Mouse (Mus musculus): ENCODE measurements around the gene Gm14399.
"Not testable (repeated sequence)": the region's sequence is repeated elsewhere in the genome, so short reads cannot be mapped to it uniquely, and the experiment has no call there.

The Gm14399 gene

DNA sequence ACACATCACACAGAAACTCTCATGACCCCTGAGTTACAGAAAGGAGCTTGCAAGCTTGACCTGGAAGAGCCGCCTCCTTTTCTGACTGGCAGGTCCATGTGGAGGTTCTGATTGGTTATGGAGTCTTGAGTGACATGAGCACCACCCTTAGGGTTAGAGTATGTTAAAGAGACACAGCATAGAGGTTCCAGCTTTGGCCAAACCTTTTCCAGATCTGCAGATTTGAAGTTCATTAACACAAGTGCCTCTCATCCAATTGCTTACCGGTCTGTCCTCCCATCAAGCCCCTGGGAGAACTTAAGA is at the start of gene Gm14399:
Gene Gm14399, minus strand, starts transcription at position 20 of the 303 bp plus-strand sequence.
- CTCF ChIA-PET = not testable (repeated sequence)

DNA sequence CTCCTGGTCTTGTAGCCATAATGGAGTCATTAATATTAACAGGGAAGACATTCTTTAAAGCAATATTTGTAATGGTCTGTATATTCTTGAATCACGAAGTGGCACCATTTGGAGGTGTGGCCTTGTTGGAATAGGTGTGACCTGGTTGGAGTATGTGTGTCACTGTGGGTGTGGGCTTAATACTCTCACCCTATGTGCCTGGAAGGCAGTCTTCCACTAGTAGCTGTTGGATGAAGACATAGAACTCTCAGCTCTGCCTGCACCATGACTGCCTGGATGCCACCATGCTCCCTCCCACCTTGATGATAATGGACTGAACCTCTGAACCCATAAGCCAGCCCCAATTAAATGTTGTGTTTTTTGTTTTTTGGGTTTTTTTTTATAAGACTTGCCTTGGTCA is 37.2 kb upstream of the Gm14399 start:
- CTCF ChIA-PET = not testable (repeated sequence)

GRCm38 (mm10) chr2:175176312-175176711 is 34.5 kb upstream of the Gm14399 start:
- CTCF ChIA-PET = no interaction called here

DNA sequence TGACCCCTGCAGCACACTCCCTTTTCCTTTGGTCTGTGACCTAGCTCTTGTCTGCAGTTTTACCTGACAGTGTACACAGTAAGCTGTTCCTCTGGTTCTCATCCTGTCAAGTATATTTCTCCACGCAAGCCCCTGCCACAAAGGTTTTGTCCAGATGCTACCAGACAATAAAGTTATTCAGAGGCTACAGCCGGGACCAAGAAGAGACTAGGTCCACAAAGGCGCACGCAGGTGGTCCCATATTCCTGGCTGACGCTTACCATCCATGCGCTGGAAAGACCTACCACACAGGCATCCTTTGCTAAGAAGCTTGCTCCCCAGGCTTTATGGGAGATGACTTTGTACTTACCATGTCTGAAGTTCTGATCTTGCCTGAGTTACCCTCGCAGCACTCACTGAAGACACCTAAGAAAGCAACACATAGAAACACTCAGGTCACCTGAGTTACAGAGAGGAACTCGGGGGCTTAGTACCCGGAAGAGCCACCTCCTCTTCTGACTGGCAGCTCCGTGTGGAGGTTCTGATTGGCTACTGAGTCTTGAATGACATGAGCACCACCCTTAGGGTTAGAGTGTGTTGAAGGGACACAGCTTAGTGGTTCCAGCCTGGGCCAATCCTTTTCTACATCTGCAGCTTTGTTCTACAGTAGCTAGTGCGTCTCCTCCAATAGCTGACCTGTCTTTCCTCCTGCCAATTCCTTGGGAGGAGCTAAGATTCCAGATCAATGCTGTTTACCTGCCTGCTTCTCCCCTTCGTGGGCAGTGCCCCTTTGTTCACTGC is 33.8 kb upstream of the Gm14399 start, which contains the start of gene Gm14443:
Gene Gm14443, minus strand, starts transcription at position 471 of the 780 bp plus-strand sequence.
- CTCF ChIA-PET = not testable (repeated sequence)

DNA sequence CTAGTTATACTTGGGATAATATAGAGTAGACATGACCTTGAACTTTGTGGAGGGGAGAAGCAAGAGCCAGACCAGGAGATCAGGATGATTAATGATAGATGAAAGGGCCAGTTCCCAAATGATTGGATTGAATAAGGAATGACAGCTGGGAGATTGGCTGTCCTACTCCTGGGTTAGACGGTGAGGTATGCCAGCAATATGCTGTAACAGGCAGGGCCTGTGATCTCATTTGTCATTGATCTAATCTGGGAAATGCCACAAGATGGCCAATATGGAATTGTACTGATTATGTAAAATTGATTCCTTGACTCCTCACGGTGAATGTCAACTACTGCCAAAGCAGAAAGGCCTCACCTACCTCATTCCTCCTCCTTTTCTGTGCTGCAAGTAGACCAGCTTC is 32.2 kb upstream of the Gm14399 start:
- CTCF ChIA-PET = not testable (repeated sequence)

GRCm38 (mm10) chr2:175172906-175173595 is 31.2 kb upstream of the Gm14399 start:
- CTCF ChIA-PET = not testable (repeated sequence)

DNA sequence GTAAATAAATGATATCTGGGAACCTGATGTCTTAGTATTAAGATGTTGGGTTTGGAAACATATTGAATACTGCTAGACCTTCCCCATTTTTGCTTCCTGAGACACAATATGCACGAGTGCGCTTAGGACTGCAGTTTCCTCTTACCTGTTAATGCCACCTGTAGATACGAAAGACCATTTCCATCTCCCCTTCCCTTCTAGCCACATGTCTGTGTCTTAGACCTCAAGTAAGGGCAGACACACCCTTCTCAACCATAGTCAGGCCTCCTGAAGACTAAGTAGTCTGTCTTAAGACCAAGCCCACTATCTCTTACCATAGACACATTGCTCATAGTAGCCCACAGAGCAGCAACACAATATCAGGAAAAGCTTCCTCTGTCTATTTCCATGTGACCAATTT is 30.3 kb upstream of the Gm14399 start:
- CTCF ChIA-PET = no interaction called here

DNA sequence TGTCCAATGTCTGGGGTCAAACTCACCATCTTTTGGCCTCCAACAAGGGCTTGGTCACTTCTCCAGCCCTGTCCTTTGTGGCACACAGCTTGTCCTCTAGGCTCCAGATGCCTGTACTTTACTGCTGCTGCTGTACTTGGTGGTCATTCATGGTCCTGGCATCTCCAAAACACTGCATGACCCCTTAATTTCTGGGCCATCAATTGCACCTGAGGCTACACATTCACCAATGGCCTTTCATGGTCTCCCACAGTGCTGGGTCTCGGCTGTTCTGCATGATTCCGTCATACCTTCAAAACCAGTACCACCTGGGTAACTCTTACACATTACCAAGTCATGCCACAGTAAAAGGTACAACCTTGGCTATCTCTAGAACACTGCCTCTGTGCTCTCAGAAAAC is 25.1 kb upstream of the Gm14399 start:
- CTCF ChIA-PET = not testable (repeated sequence)

DNA sequence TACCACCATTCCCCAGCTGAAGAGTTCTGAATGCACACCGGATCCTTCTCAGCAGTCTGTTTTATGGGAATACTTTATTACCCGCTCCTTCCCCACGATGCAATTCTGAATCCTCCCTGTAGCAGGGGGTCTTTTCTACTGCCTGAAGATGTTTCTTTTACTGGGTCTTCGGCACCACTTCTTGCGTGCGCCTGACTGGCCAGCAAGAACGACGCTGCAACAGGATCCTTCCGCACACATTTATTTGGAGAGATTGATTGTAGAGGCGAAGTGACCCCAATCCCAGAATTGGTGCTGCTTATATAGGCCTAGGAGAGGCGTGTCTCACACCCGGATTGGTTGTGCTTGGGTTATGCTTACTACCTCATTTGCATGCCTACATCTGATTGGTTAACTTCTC is 23.3 kb upstream of the Gm14399 start:
- CTCF ChIA-PET = not testable (repeated sequence)

DNA sequence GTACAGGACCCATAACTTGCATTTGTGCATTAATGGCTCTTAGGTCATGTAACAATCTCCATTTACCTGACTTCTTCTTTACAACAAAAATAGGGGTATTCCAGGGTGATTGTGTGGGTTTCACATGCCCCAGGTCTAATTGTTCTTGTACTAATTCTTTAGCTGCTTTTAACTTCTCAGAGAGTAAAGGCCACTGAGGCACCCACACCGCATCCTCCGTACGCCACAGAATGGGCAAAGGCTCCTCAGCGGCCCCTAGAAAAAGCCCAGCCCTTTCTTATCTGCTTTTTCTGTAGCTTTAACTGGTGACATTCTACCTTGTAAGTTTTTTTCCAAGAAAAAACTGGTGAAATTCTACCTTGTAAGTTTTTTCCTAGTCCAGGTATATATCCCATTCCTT is 19.6 kb upstream of the Gm14399 start:
- CTCF ChIA-PET = not testable (repeated sequence)

DNA sequence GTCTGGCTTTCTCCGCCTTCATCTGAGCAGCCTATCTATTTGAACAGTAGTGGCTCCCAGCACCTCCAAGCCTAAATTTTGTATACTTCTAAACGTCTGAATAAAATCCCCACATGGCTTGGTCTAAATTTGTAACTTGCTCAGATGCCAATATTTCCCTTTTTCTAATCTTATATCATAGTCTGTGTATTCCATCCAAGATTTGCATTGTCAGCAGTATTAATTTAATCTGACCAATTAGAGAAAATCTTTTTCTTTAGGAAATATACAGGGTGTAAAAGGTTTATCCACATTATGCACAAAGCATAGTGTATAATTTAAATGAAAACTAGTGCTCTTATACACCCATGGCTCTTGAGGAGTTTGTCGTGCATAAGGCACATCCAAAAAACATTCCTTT is 16.8 kb upstream of the Gm14399 start:
- CTCF ChIA-PET = no interaction called here

GRCm38 (mm10) chr2:175156696-175157095 is 14.9 kb upstream of the Gm14399 start:
- CTCF ChIA-PET = no interaction called here

DNA sequence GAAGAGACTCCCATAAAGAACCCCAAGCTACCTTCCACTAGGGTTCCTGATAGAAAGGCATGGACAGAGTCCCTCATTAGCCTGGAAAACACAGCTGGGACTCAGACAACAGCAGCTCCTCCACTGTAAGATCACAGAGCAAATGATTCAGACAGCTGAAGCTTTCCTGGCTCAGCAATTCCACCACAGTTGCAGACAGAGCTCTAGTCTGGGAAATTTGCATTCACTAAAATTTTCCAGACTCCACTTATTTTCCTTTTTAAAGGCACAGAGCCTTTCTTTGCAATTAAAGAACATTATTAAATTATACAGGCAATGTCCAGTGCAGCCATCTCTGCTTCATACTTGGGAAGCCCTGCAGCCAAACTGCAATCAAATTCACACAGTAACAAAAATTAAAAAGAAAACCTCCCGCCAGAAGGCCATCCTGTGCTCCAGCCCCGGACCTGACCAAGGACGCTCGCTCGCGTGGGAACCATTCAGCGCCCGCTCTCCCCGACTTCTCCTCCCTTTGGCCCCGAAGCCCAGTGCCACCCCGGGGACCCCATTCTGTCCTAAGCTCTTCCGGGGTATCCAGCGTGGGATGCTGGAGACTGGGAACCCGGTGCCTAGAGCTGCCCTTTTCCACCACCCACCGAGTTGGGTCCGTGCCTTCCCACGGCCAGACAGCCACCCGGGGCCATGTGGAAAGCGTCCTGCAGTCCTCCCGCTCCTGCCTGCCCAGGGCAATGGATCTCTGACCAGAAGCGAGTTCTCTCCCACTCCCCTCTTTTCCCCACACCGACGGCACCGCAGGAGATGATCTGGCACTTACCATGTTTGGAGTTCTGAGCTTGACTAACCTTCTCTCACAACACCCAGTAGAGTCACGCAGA is 457 bp downstream of the Gm14399 start:
- CTCF ChIA-PET = not testable (repeated sequence)

GRCm38 (mm10) chr2:175140624-175141023 is 1.2 kb downstream of the Gm14399 start:
- CTCF ChIA-PET = not testable (repeated sequence)

Measured in spleen, embryonic (tissue).